ENCODE assay signal across 9 mouse cellular contexts in the genomic region with DNA sequence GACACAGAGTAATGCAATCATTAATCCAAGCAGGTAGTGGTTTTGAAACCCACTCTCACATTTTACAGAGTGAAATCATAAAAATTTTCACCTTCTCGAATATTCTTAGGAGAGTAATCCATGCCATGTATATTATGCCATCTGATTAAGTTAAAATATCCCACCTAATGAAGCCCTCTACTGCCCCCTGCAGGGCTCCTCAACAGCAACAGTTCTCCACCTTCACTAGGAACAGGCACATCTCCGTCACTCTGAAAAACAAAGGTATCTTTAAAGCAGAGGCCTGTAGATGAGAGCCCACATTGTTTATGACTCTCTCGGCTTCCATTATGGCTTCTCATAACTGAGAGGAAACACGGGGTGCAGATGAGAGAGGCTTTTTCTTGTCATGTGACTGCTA.
A peak's percentile ranks its signal among the peaks of the same experiment; 100 is the strongest.
DNase-seq lines count a peak whose midpoint lies in the region; ATAC-seq and TF ChIP-seq lines count a peak whose summit lies in the region.
"Had no signal": no experiment of that assay in that cellular context is flagged by ENCODE, and none has a peak within 500 bp of the region (broad histone marks: within the 10 kb centered on the region; RNA-seq: fewer than 3 reads in every experiment).

No protein-coding gene starts in this region.

- TF ChIP-seq CTCF in liver, embryonic 14.5 days (IDR thresholded peaks at IDR 0.05; ENCODE audit: low read depth), result peak; percentile 50

- no peaks in the 10 kb centered on the region for H3K4me1 ChIP-seq in liver, embryonic 14.5 days (replicated peaks; ENCODE audit: control insufficient read depth in 2 of 2, insufficient read depth in 2 of 2, low read length in 1 of 2)
- H3K4me1 ChIP-seq: neural tube, embryonic 13.5 days had no signal

- no peaks in the 10 kb centered on the region for H3K36me3 ChIP-seq in liver, embryonic 14.5 days (replicated peaks; ENCODE audit: control insufficient read depth, insufficient read depth, low read depth)
- H3K36me3 ChIP-seq: neural tube, embryonic 13.5 days had no signal

- DNase-seq in embryo, embryonic 10.5 days (ENCODE audit: low spot score), result peak; percentile 56
- DNase-seq in embryo, embryonic 10 days (ENCODE audit: low spot score), result no peak
- peak; percentile 60 for DNase-seq in testis, postnatal 10 days (ENCODE audit: low spot score)
- no peak for DNase-seq in testis, postnatal 14 days (ENCODE audit: low spot score)
- DNase-seq in induced T-regulatory cell, adult 2 months (ENCODE audit: low read depth), result peak; percentile 41
- peak in 2 of 3 experiments; percentile 3 to 4 for DNase-seq in liver, embryonic 14.5 days (ENCODE audit: low read depth in 3 of 3, low spot score in 3 of 3)
- peak; percentile 40 for DNase-seq in right cerebral cortex, postnatal 14 days

- no peak overlapping the region for H3K9ac ChIP-seq in liver, embryonic 14.5 days (replicated peaks)
- H3K9ac ChIP-seq: neural tube, embryonic 13.5 days had no signal

- H3K27ac ChIP-seq in liver, embryonic 14.5 days, result no peak overlapping the region
- H3K27ac ChIP-seq: neural tube, embryonic 13.5 days had no signal

- no peak overlapping the region for H3K4me3 ChIP-seq in liver, embryonic 14.5 days (ENCODE audit: insufficient read depth in 1 of 2, low read depth in 2 of 2, low read length in 2 of 2)
- H3K4me3 ChIP-seq: neural tube, embryonic 13.5 days had no signal

- H3K27me3 ChIP-seq in liver, embryonic 14.5 days (ENCODE audit: control insufficient read depth, insufficient read depth, low read length), result no peaks in the 10 kb centered on the region
- H3K27me3 ChIP-seq: neural tube, embryonic 13.5 days had no signal

- H3K9me3 ChIP-seq in liver, embryonic 14.5 days (ENCODE audit: control insufficient read depth, low read length), result no peaks in the 10 kb centered on the region
- H3K9me3 ChIP-seq: neural tube, embryonic 13.5 days had no signal

- WGBS in liver, embryonic 14.5 days (ENCODE audit: insufficient replicate concordance), result 36% methylated on average over 4 of the region's 4 CpGs

- peak; percentile 93 for ATAC-seq in common myeloid progenitor, adult 5-6 weeks (replicated peaks; ENCODE audit: low read depth, poor library complexity, severe bottlenecking)
- ATAC-seq in liver, embryonic 14.5 days (ENCODE audit: insufficient read depth), result no peak

- H3K4me2 ChIP-seq in liver, embryonic 14.5 days (ENCODE audit: low read depth), result no peak overlapping the region
- H3K4me2 ChIP-seq: neural tube, embryonic 13.5 days had no signal

- no peak for TF ChIP-seq EP300 in liver, embryonic 14.5 days (IDR thresholded peaks at IDR 0.05; ENCODE audit: low read depth)

Comparison
In these comparisons a context has a peak if more than half of its experiments do, and no peak if none do; other contexts are left out.
1. DNase-seq: peak in embryo, embryonic 10.5 days (single experiment), testis, postnatal 10 days (single experiment), induced T-regulatory cell, adult 2 months (single experiment), liver, embryonic 14.5 days (2 of 3) and right cerebral cortex, postnatal 14 days (single experiment); none in embryo, embryonic 10 days (single experiment) and testis, postnatal 14 days (single experiment).